Mouse (Mus musculus) testis, adult 2 months (tissue): ENCODE measurements around the gene Foxp1.

ENCODE experiments used
- CTCF ChIP-seq: fragments of 200-500 bp; IDR thresholded peaks from 2 replicates; pipeline ENCODE4 v1.5.1; 2012; ENCODE audit warnings: low read depth, mild to moderate bottlenecking, inconsistent platforms, low read length, moderate library complexity; ENCODE audit not compliant: control insufficient read depth, insufficient read depth, insufficient replicate concordance
- POLR2A ChIP-seq: fragments of 200-500 bp; IDR thresholded peaks from 2 replicates; pipeline ENCODE4 v1.6.1; 2012; ENCODE audit warnings: low read depth, mild to moderate bottlenecking, inconsistent platforms, low read length, moderate library complexity; ENCODE audit not compliant: control insufficient read depth

- TF ChIP-seq CTCF (no peak), POLR2A (no peak)
These were observed 189.4 kb downstream of the Foxp1 start for GRCm38 (mm10) chr6:99333127-99333526.
